Mouse (Mus musculus) spleen, adult 2 months (tissue): Measurements from ENCODE around the gene Gpr107.

Experiments
- CTCF ChIP-seq: fragments of 200-500 bp; IDR thresholded peaks from 2 replicates; pipeline ENCODE4 v1.5.1; 2011; ENCODE audit warnings: mild to moderate bottlenecking, inconsistent platforms; ENCODE audit not compliant: insufficient read depth, insufficient read length, insufficient replicate concordance; ENCODE audit errors: extremely low read depth
- POLR2A ChIP-seq: fragments of 200-500 bp; IDR thresholded peaks from 2 replicates; pipeline ENCODE4 v1.6.1; 2011; ENCODE audit warnings: low read depth, low read length, inconsistent platforms

DNA sequence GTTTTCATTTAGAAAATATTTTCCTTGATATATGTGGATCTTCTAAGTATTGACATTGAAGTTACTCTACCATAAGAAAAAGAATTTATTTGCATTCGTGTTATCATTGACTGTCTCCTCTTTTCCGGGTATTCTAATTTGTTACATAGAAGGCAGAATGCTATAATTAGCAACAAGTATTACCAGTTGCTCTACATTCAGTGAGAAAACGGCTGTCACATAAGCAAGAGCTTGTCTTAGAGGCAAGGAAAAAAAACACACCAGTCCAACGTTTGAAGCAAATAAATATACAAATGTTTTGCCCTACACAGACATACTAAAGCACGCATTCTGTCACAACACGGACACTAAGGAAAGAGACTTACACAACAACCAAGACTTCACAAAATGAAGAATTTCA, 40.4 kb upstream of the Gpr107 start:
- no peak for TF ChIP-seq POLR2A
- TF ChIP-seq CTCF, result no peak
